Mouse (Mus musculus) bone marrow macrophage, adult 2 months (primary cell): ENCODE measurements around the gene Slc24a3.

Source experiments
- CTCF ChIP-seq: IDR thresholded peaks from 2 replicates; pipeline ENCODE4 v1.5.1; 2012; ENCODE audit warnings: low read depth, mild to moderate bottlenecking, low read length, moderate library complexity
- POLR2A ChIP-seq: IDR thresholded peaks from 2 replicates; pipeline ENCODE4 v1.6.1; 2012; ENCODE audit warnings: mild to moderate bottlenecking, low read depth, low read length, borderline replicate concordance

GRCm38 (mm10) chr2:145318916-145319315 lies 151.4 kb downstream of the Slc24a3 start:
- TF ChIP-seq CTCF (no peak), POLR2A (no peak)
